Mouse (Mus musculus) olfactory bulb, adult 2 months (tissue): ENCODE data around the gene Tmem158.

ENCODE experiments used
- CTCF ChIP-seq: fragments of 200-500 bp; IDR thresholded peaks from 2 replicates; pipeline ENCODE4 v1.5.1; 2012; ENCODE audit warnings: low read depth, mild to moderate bottlenecking, low read length, moderate library complexity; ENCODE audit not compliant: insufficient read depth
- POLR2A ChIP-seq: fragments of 200-500 bp; IDR thresholded peaks from 2 replicates; pipeline ENCODE4 v1.6.1; 2012; ENCODE audit warnings: mild to moderate bottlenecking, low read depth, low read length, moderate library complexity; ENCODE audit not compliant: insufficient read depth

DNA sequence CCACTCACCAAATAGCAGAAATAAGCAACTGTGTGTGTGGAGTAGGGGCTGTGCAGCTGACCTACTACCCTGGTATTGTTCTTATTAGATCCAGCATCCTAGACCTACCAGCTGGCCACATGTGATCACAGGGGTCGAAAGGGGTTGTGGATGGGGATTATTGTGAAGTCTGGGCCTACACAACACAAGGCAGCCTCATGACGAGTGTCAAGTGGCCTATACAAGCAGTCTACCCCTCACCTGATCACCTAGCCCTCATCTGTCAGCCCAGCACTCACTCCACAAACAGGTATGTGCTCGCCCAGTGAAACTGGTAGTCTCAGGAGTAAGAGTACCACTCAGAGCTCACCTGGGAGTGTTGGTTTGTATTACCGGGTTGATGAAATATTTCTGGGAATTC lies 15.4 kb downstream of the Tmem158 start:
- TF ChIP-seq CTCF, result no peak
- no peak for TF ChIP-seq POLR2A
